Comparison of ENCODE assay signal across 9 mouse cellular contexts in the genomic region with DNA sequence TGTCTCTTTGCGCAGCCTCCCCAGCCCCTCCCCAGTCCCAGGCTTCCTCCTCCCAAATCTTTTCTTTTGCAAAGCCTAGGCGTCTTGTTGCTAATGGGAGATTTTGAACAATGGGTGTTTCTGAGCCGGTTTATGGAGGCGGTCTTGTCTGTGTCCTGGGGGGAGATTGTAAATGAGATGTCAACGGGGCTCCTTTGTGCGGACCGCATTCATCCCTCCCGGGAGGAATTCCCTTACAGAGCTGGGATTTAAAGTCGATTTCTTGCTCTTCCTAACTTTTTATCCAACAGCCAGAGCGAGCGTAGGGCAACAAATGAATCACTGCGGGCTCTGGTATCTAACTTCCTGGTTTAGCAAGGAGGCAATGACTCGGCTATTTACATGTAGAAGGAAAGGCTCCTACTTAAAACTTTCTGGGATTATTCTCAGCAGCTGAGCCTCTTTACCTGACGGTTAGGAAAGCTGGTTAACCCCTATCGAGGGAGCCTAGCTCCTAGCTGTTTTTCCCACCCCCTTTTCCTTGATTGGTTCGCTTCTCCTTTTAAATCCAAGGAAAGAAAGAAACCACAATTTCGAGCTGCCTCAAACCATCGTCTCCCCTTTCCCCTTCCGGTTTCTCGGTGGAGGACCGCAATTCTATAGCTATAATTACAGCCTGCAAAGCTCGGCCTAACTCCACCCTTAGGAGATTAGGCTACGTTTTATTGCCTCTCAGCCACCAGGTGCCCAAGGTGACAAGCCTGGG.
A peak's percentile ranks its signal among the peaks of the same experiment; 100 is the strongest.
DNase-seq lines count a peak whose midpoint lies in the region; ATAC-seq lines count a peak whose summit lies in the region.
"Had no signal": no experiment of that assay in that cellular context is flagged by ENCODE, and none has a peak within 500 bp of the region (broad histone marks: within the 10 kb centered on the region; RNA-seq: fewer than 3 reads in every experiment).

No protein-coding gene starts in this region.

- H3K9ac ChIP-seq in heart, embryonic 15.5 days: peak overlapping the region; percentile 50
- peak overlapping the region; percentile 0; the same call in 1 of the 2 replicates for H3K9ac ChIP-seq in midbrain, embryonic 14.5 days (replicated peaks; ENCODE audit: low read length)

- peak overlapping the region; percentile 72 for H3K27ac ChIP-seq in heart, embryonic 15.5 days
- peak overlapping the region; percentile 81 for H3K27ac ChIP-seq in limb, embryonic 10.5 days
- H3K27ac ChIP-seq in midbrain, embryonic 14.5 days (replicated peaks; ENCODE audit: low read depth, low read length): no peak overlapping the region

- peak overlapping the region; percentile 78 for H3K4me2 ChIP-seq in heart, embryonic 15.5 days
- H3K4me2 ChIP-seq in midbrain, embryonic 14.5 days (ENCODE audit: low read length): peak overlapping the region; percentile 49

- intact Hi-C loops in gastrocnemius, postnatal 14 days (cut with DNase I; ENCODE audit: low total_unique reads): no loop called here
- intact Hi-C loops in gastrocnemius, postnatal 36 days (cut with DNase I): no loop called here

- H3K9me3 ChIP-seq in heart, embryonic 15.5 days (replicated peaks): no peaks in the 10 kb centered on the region
- no peaks in the 10 kb centered on the region for H3K9me3 ChIP-seq in limb, embryonic 10.5 days (replicated peaks)
- no peaks in the 10 kb centered on the region for H3K9me3 ChIP-seq in midbrain, embryonic 14.5 days (ENCODE audit: control insufficient read depth, low read length)

- peak; percentile 15 for DNase-seq in gastrocnemius, postnatal 14 days
- no peak for DNase-seq in gastrocnemius, postnatal 36 days
- peak; percentile 53 for DNase-seq in limb, embryonic 10.5 days (ENCODE audit: low spot score)
- peak; percentile 73 for DNase-seq in midbrain, embryonic 14.5 days
- no peak for DNase-seq in right cerebral cortex, postnatal 4 days
- no peak for DNase-seq in cerebellum, postnatal 10 days

- peaks cover 36% of the 10 kb centered on the region for H3K4me1 ChIP-seq in heart, embryonic 15.5 days (replicated peaks)
- H3K4me1 ChIP-seq in limb, embryonic 10.5 days: peaks cover 37% of the 10 kb centered on the region
- H3K4me1 ChIP-seq in midbrain, embryonic 14.5 days (ENCODE audit: control insufficient read depth, insufficient read depth, low read length): peaks cover 14% of the 10 kb centered on the region; the same call in 1 of the 2 replicates

- ATAC-seq in common myeloid progenitor, adult 5-6 weeks (replicated peaks; ENCODE audit: low read depth, poor library complexity, severe bottlenecking): peak; percentile 59
- ATAC-seq in heart, embryonic 15.5 days (replicated peaks; ENCODE audit: insufficient number of reproducible peaks, insufficient read depth, low FRiP score, low read depth): no peak
- ATAC-seq in midbrain, embryonic 14.5 days (ENCODE audit: low FRiP score, low TSS enrichment): peak; percentile 49; the same call in 1 of the 2 replicates
- ATAC-seq: Patski had no signal

- no peaks in the 10 kb centered on the region for H3K27me3 ChIP-seq in heart, embryonic 15.5 days
- H3K27me3 ChIP-seq in limb, embryonic 10.5 days (ENCODE audit: low read depth, poor library complexity, severe bottlenecking): no peaks in the 10 kb centered on the region
- H3K27me3 ChIP-seq in midbrain, embryonic 14.5 days (ENCODE audit: control insufficient read depth, insufficient read depth, low read length): peaks cover 34% of the 10 kb centered on the region
- H3K27me3 ChIP-seq: Patski had no signal

- H3K36me3 ChIP-seq in heart, embryonic 15.5 days: no peaks in the 10 kb centered on the region
- H3K36me3 ChIP-seq in limb, embryonic 10.5 days: no peaks in the 10 kb centered on the region
- no peaks in the 10 kb centered on the region for H3K36me3 ChIP-seq in midbrain, embryonic 14.5 days (ENCODE audit: control insufficient read depth, insufficient read depth, low read length)

- 2% methylated on average over 23 of the region's 23 CpGs for WGBS in heart, embryonic 15.5 days
- WGBS in limb, embryonic 10.5 days: under 1% methylated on average over 23 of the region's 23 CpGs
- WGBS in midbrain, embryonic 14.5 days: 2% methylated on average over 23 of the region's 23 CpGs

- H3K4me3 ChIP-seq in heart, embryonic 15.5 days: peak overlapping the region; percentile 43
- H3K4me3 ChIP-seq in limb, embryonic 10.5 days: peak overlapping the region; percentile 48
- peak overlapping the region; percentile 7; the same call in 1 of the 2 replicates for H3K4me3 ChIP-seq in midbrain, embryonic 14.5 days (replicated peaks; ENCODE audit: low read depth, low read length)

Comparison
In these comparisons a context has a peak if more than half of its experiments do, and no peak if none do; other contexts are left out.
1. DNase-seq: peak in gastrocnemius, postnatal 14 days (single experiment), limb, embryonic 10.5 days (single experiment) and midbrain, embryonic 14.5 days (single experiment); none in gastrocnemius, postnatal 36 days (0 of 2), right cerebral cortex, postnatal 4 days (single experiment) and cerebellum, postnatal 10 days (0 of 2).
2. Peak in every context shown above with its lines, with median percentiles within 50 percentile points of each other: H3K4me3 ChIP-seq.